In genomic region chr9:118733601-118734000, GRCm38 (mm10) we compare ENCODE assay signal across 22 mouse cellular contexts.
"Had no signal": no experiment of that assay in that cellular context is flagged by ENCODE, and none has a peak within 500 bp of the region (broad histone marks: within the 10 kb centered on the region; RNA-seq: fewer than 3 reads in every experiment).

No protein-coding gene starts in this region.

- ATAC-seq: forebrain, embryonic 15.5 days; forebrain, postnatal 0 days; hindbrain, postnatal 0 days; intestine, embryonic 16.5 days; liver, embryonic 12.5 days had no signal

- H3K9ac ChIP-seq: forebrain, embryonic 15.5 days; forebrain, postnatal 0 days; hindbrain, embryonic 13.5 days; hindbrain, embryonic 15.5 days; kidney, embryonic 15.5 days; limb, embryonic 13.5 days; limb, embryonic 15.5 days; liver, embryonic 12.5 days; liver, embryonic 14.5 days had no signal

- H3K9me3 ChIP-seq: forebrain, embryonic 15.5 days; hindbrain, embryonic 13.5 days; hindbrain, embryonic 15.5 days; kidney, embryonic 15.5 days; limb, embryonic 13.5 days; limb, embryonic 15.5 days; liver, embryonic 12.5 days had no signal

- H3K27ac ChIP-seq: forebrain, embryonic 15.5 days; hindbrain, embryonic 13.5 days; hindbrain, embryonic 15.5 days; hindbrain, postnatal 0 days; kidney, embryonic 15.5 days; kidney, postnatal 0 days; limb, embryonic 13.5 days; limb, embryonic 15.5 days; liver, embryonic 12.5 days; liver, embryonic 14.5 days had no signal

- H3K27me3 ChIP-seq: forebrain, embryonic 15.5 days; hindbrain, embryonic 13.5 days; hindbrain, embryonic 15.5 days; kidney, embryonic 15.5 days; limb, embryonic 15.5 days had no signal

- H3K4me2 ChIP-seq: forebrain, embryonic 15.5 days; hindbrain, embryonic 13.5 days; hindbrain, embryonic 15.5 days; kidney, embryonic 15.5 days; limb, embryonic 13.5 days; limb, embryonic 15.5 days; liver, embryonic 12.5 days had no signal

- H3K4me1 ChIP-seq: forebrain, embryonic 15.5 days; hindbrain, embryonic 15.5 days had no signal

- DNase-seq: forebrain, postnatal 0 days; gastrocnemius, postnatal 10 days; gastrocnemius, postnatal 36 days; kidney, adult 11 months; kidney, adult 2 months; kidney, adult 9 months; kidney, postnatal 14 days; kidney, postnatal 36 days; layer of hippocampus, adult 9-11 months; layer of hippocampus, postnatal 36 days; left cerebral cortex, postnatal 4 days had no signal

- H3K36me3 ChIP-seq: forebrain, embryonic 15.5 days; hindbrain, embryonic 13.5 days; hindbrain, embryonic 15.5 days; kidney, embryonic 15.5 days; limb, embryonic 13.5 days; limb, embryonic 15.5 days; liver, embryonic 12.5 days had no signal

- H3K4me3 ChIP-seq: forebrain, embryonic 15.5 days; hindbrain, embryonic 13.5 days; hindbrain, embryonic 15.5 days; kidney, embryonic 15.5 days; limb, embryonic 13.5 days; limb, embryonic 15.5 days; liver, embryonic 12.5 days had no signal
